Mouse (Mus musculus) CH12.LX (cell line): ENCODE data around the gene Trio. TPM values are rescaled to one million over a fixed set of nuclear protein-coding genes. Genes with fewer than 3 reads are reported as not detected.

Experiments
- DNase-seq: peaks from one replicate; pipeline ENCODE4 v3.0.0-alpha.2; 2013; ENCODE audit errors: extremely low read depth
- H3K27ac ChIP-seq: 2 replicates; pipeline ENCODE4 v1.5.1; 2012; ENCODE audit warnings: low read depth, mild to moderate bottlenecking, control low read depth, moderate library complexity; ENCODE audit not compliant: insufficient read depth
- H3K27me3 ChIP-seq: replicated peaks from 2 replicates; pipeline ENCODE3; 2012; ENCODE audit warnings: inconsistent platforms
- H3K36me3 ChIP-seq, 2 experiments: replicated peaks in 1 of 2; 2 replicates each; pipeline versions ENCODE3 to v1.6.1; 2012; ENCODE audit warnings: inconsistent platforms in 1 of 2, low read length in 1 of 2, mild to moderate bottlenecking in 1 of 2, mixed read lengths in 1 of 2, moderate library complexity in 1 of 2; ENCODE audit not compliant: control insufficient read depth in 1 of 2, insufficient read depth in 1 of 2
- H3K4me1 ChIP-seq, 2 experiments: 2 replicates each; pipeline ENCODE4 v1.6.1; 2012; ENCODE audit warnings: inconsistent platforms in 1 of 2, moderate library complexity in 1 of 2; ENCODE audit not compliant: insufficient read depth in 2 of 2, control insufficient read depth in 1 of 2
- H3K4me2 ChIP-seq: 2 replicates; pipeline ENCODE4 v1.6.1; 2012; ENCODE audit warnings: low read depth, mild to moderate bottlenecking, control low read depth; ENCODE audit not compliant: poor library complexity, insufficient read depth, severe bottlenecking
- H3K4me3 ChIP-seq, 3 experiments: fragments of 150-350 bp in 1 of 3; sonication (generic) in 1 of 3; replicated peaks in 1 of 3; 2 replicates each; pipeline versions ENCODE3 to v1.5.1; 2011 to 2012; ENCODE audit warnings: low read depth in 2 of 3, low read length in 2 of 3, mild to moderate bottlenecking in 2 of 3, moderate library complexity in 2 of 3, control low read depth in 1 of 3, improper control_type of control experiment in 1 of 3, inconsistent platforms in 1 of 3, mixed read lengths in 1 of 3; ENCODE audit not compliant: poor library complexity in 1 of 3
- H3K79me2 ChIP-seq: replicated peaks from 2 replicates; pipeline ENCODE4 v1.6.1; 2012; ENCODE audit warnings: mild to moderate bottlenecking, moderate library complexity; ENCODE audit not compliant: control insufficient read depth, poor library complexity, insufficient read depth, severe bottlenecking; ENCODE audit errors: extremely low read depth
- H3K9ac ChIP-seq: 2 replicates; pipeline ENCODE4 v1.6.1; 2012; ENCODE audit warnings: low read depth, mild to moderate bottlenecking, control low read depth, moderate library complexity; ENCODE audit not compliant: insufficient read depth
- H3K9me3 ChIP-seq: replicated peaks from 2 replicates; pipeline ENCODE3; 2012; ENCODE audit warnings: low read length, inconsistent platforms, mixed read lengths
- BHLHE40 ChIP-seq: IDR thresholded peaks from 2 replicates; pipeline ENCODE4 v1.6.1; 2011; ENCODE audit warnings: mild to moderate bottlenecking, low read depth, low read length, improper control_type of control experiment
- CHD1 ChIP-seq: IDR thresholded peaks from 2 replicates; pipeline ENCODE4 v1.6.1; 2012; ENCODE audit warnings: low read depth, low read length, improper control_type of control experiment, inconsistent platforms
- CHD2 ChIP-seq: IDR thresholded peaks from 2 replicates; pipeline ENCODE4 v1.6.1; 2011; ENCODE audit warnings: low read length, improper control_type of control experiment
- CTCF ChIP-seq, 2 experiments: IDR thresholded peaks in 1 of 2; conservative IDR thresholded peaks in 1 of 2; 2 replicates each; pipeline ENCODE4 v1.5.1; 2011 to 2012; ENCODE audit warnings: low read depth in 2 of 2, low read length in 2 of 2, improper control_type of control experiment in 1 of 2, inconsistent platforms in 1 of 2, mild to moderate bottlenecking in 1 of 2, moderate library complexity in 1 of 2
- E2F4 ChIP-seq: IDR thresholded peaks from 2 replicates; pipeline ENCODE4 v1.6.1; 2011; ENCODE audit warnings: low read depth, low read length, improper control_type of control experiment; ENCODE audit not compliant: insufficient replicate concordance
- ELF1 ChIP-seq: IDR thresholded peaks from 2 replicates; pipeline ENCODE4 v1.6.1; 2014; ENCODE audit warnings: low read depth, mild to moderate bottlenecking, inconsistent platforms, low read length, improper control_type of control experiment
- EP300 ChIP-seq: IDR thresholded peaks from 2 replicates; pipeline ENCODE4 v1.6.1; 2011; ENCODE audit warnings: low read length, improper control_type of control experiment
- ETS1 ChIP-seq: conservative IDR thresholded peaks from 2 replicates; pipeline ENCODE4 v1.6.1; 2012; ENCODE audit warnings: low read depth, mild to moderate bottlenecking, inconsistent platforms, low read length, improper control_type of control experiment, moderate library complexity
- GABPA ChIP-seq: IDR thresholded peaks from 2 replicates; pipeline ENCODE4 v1.6.1; 2012; ENCODE audit warnings: low read depth, low read length, improper control_type of control experiment, inconsistent platforms; ENCODE audit not compliant: insufficient replicate concordance
- HCFC1 ChIP-seq: IDR thresholded peaks from 2 replicates; pipeline ENCODE4 v1.6.1; 2012; ENCODE audit warnings: low read depth, mild to moderate bottlenecking, inconsistent platforms, low read length, improper control_type of control experiment
- IRF4 ChIP-seq: IDR thresholded peaks from 2 replicates; pipeline ENCODE4 v1.6.1; 2014; ENCODE audit warnings: low read depth, mild to moderate bottlenecking, inconsistent platforms, low read length, improper control_type of control experiment
- JUN ChIP-seq: IDR thresholded peaks from 2 replicates; pipeline ENCODE4 v1.6.1; 2011; ENCODE audit warnings: low read depth, mild to moderate bottlenecking, low read length, improper control_type of control experiment, moderate library complexity; ENCODE audit not compliant: insufficient read depth
- JUND ChIP-seq: conservative IDR thresholded peaks from 2 replicates; pipeline ENCODE4 v1.6.1; 2011; ENCODE audit warnings: low read depth, low read length, improper control_type of control experiment
- KAT2A ChIP-seq: IDR thresholded peaks from 2 replicates; pipeline ENCODE4 v1.6.1; 2012; ENCODE audit warnings: low read length, improper control_type of control experiment, inconsistent platforms; ENCODE audit not compliant: insufficient replicate concordance
- MAFK ChIP-seq: IDR thresholded peaks from 2 replicates; pipeline ENCODE4 v1.6.1; 2011; ENCODE audit warnings: low read length, improper control_type of control experiment; ENCODE audit not compliant: insufficient replicate concordance
- MAX ChIP-seq: IDR thresholded peaks from 2 replicates; pipeline ENCODE4 v1.6.1; 2011; ENCODE audit warnings: low read length, improper control_type of control experiment
- MAZ ChIP-seq: IDR thresholded peaks from 2 replicates; pipeline ENCODE4 v1.6.1; 2012; ENCODE audit warnings: low read depth, mild to moderate bottlenecking, inconsistent platforms, low read length, improper control_type of control experiment, moderate library complexity
- MEF2A ChIP-seq: IDR thresholded peaks from 2 replicates; pipeline ENCODE4 v1.6.1; 2014; ENCODE audit warnings: low read depth, mild to moderate bottlenecking, inconsistent platforms, low read length, improper control_type of control experiment, borderline replicate concordance
- MXI1 ChIP-seq: IDR thresholded peaks from 2 replicates; pipeline ENCODE4 v1.6.1; 2011; ENCODE audit warnings: mild to moderate bottlenecking, low read depth, low read length, improper control_type of control experiment
- MYC ChIP-seq: IDR thresholded peaks from 2 replicates; pipeline ENCODE4 v1.6.1; 2011; ENCODE audit warnings: low read depth, mild to moderate bottlenecking, improper control_type of control experiment, low read length
- NELFE ChIP-seq: IDR thresholded peaks from 2 replicates; pipeline ENCODE4 v1.6.1; 2011; ENCODE audit warnings: low read depth, low read length, improper control_type of control experiment
- NRF1 ChIP-seq: IDR thresholded peaks from 2 replicates; pipeline ENCODE4 v1.6.1; 2014; ENCODE audit warnings: low read depth, mild to moderate bottlenecking, inconsistent platforms, low read length, improper control_type of control experiment, moderate library complexity
- PAX5 ChIP-seq: IDR thresholded peaks from 2 replicates; pipeline ENCODE4 v1.6.1; 2012; ENCODE audit warnings: low read length, inconsistent platforms, mixed read lengths
- POLR2A ChIP-seq: IDR thresholded peaks from 2 replicates; pipeline ENCODE4 v1.6.1; 2011; ENCODE audit warnings: low read depth, mild to moderate bottlenecking, improper control_type of control experiment, low read length
- POLR2AphosphoS2 ChIP-seq: IDR thresholded peaks from 2 replicates; pipeline ENCODE4 v1.6.1; 2011; ENCODE audit warnings: low read depth, low read length, improper control_type of control experiment
- RAD21 ChIP-seq: IDR thresholded peaks from 2 replicates; pipeline ENCODE4 v1.6.1; 2011; ENCODE audit warnings: low read depth, mild to moderate bottlenecking, low read length, improper control_type of control experiment, moderate library complexity
- RCOR1 ChIP-seq: conservative IDR thresholded peaks from 2 replicates; pipeline ENCODE4 v1.6.1; 2012; ENCODE audit warnings: low read depth, mild to moderate bottlenecking, inconsistent platforms, low read length, improper control_type of control experiment
- SIN3A ChIP-seq: IDR thresholded peaks from 2 replicates; pipeline ENCODE4 v1.6.1; 2012; ENCODE audit warnings: low read length, improper control_type of control experiment, inconsistent platforms
- SMC3 ChIP-seq: IDR thresholded peaks from 2 replicates; pipeline ENCODE4 v1.6.1; 2011; ENCODE audit warnings: low read depth, low read length, improper control_type of control experiment
- TBP ChIP-seq: conservative IDR thresholded peaks from 2 replicates; pipeline ENCODE4 v1.6.1; 2011; ENCODE audit warnings: low read depth, low read length, improper control_type of control experiment
- TCF12 ChIP-seq: IDR thresholded peaks from 2 replicates; pipeline ENCODE4 v1.6.1; 2014; ENCODE audit warnings: low read depth, mild to moderate bottlenecking, inconsistent platforms, low read length, improper control_type of control experiment
- UBTF ChIP-seq: IDR thresholded peaks from 2 replicates; pipeline ENCODE4 v1.6.1; 2012; ENCODE audit warnings: low read depth, mild to moderate bottlenecking, inconsistent platforms, low read length, improper control_type of control experiment, moderate library complexity
- USF1 ChIP-seq: IDR thresholded peaks from 2 replicates; pipeline ENCODE4 v1.6.1; 2014; ENCODE audit warnings: low read depth, mild to moderate bottlenecking, inconsistent platforms, low read length, improper control_type of control experiment
- USF2 ChIP-seq: conservative IDR thresholded peaks from 2 replicates; pipeline ENCODE4 v1.6.1; 2011; ENCODE audit warnings: low read depth, low read length, improper control_type of control experiment
- ZC3H11A ChIP-seq: IDR thresholded peaks from 2 replicates; pipeline ENCODE4 v1.6.1; 2012; ENCODE audit warnings: low read depth, mild to moderate bottlenecking, inconsistent platforms, low read length, improper control_type of control experiment
- ZKSCAN1 ChIP-seq: IDR thresholded peaks from 2 replicates; pipeline ENCODE4 v1.6.1; 2012; ENCODE audit warnings: low read depth, inconsistent platforms, low read length, improper control_type of control experiment, borderline replicate concordance
- ZMIZ1 ChIP-seq: IDR thresholded peaks from 2 replicates; pipeline ENCODE4 v1.6.1; 2012; ENCODE audit warnings: low read depth, mild to moderate bottlenecking, inconsistent platforms, low read length, improper control_type of control experiment
- ZNF384 ChIP-seq: IDR thresholded peaks from 2 replicates; pipeline ENCODE4 v1.6.1; 2012; ENCODE audit warnings: low read depth, low read length, improper control_type of control experiment, inconsistent platforms
- dilution Hi-C: fragments of 300-500 bp; cut with MboI; formaldehyde crosslinking; loops from 2 replicates; pipeline ENCODE4 v1.14.3; 2020; ENCODE audit warnings: low sequenced_read_pairs; ENCODE audit not compliant: extremely low pct_unique_long_range_greater_than_20kb, extremely low pct_ligation_motif_present
- in situ Hi-C: fragments of 300-500 bp; cut with MboI; formaldehyde crosslinking; loops from 3 replicates; pipeline ENCODE4 v1.14.3; 2019; ENCODE audit warnings: low sequenced_read_pairs, low pct_ligation_motif_present, low pct_unique_long_range_greater_than_20kb, mixed read lengths
- polyA plus RNA-seq: library from polyadenylated mRNA; unstranded; fragments of >175 nt; gene quantifications from 2 replicates; pipeline ENCODE4 v1.2.1, GENCODE M21; 2012; ENCODE audit warnings: low read depth; ENCODE audit not compliant: insufficient read length
- total RNA-seq, 2 experiments: library from RNA; depleted of rRNA; stranded (reverse); fragments of 300-350 nt in 1 of 2; fragments of >200 nt in 1 of 2; gene quantifications; 2 replicates each; pipeline ENCODE4 v1.2.3; 2012 to 2014

Trio gene
- total and polyA plus RNA-seq, 3 experiments = 3.9 to 17.5 (median 4.3) TPM

GRCm38 (mm10) chr15:27926450-27926849 lies 99.2 kb downstream of the Trio start:
- Histone ChIP-seq H3K36me3 (no peaks in the 10 kb centered on the region), H3K4me2 (peak overlapping the region; percentile 54), H3K9ac (no peak overlapping the region), H3K4me3 (no peak overlapping the region), H3K27me3 (no peaks in the 10 kb centered on the region), H3K4me1 (peaks cover 13 to 56% of the 10 kb centered on the region in 2 experiments), H3K9me3 (no peaks in the 10 kb centered on the region), H3K27ac (peak overlapping the region; percentile 53; the same call in 1 of the 2 replicates), H3K79me2 (no peaks in the 10 kb centered on the region)
- in situ Hi-C loops = no loop called here
- TF ChIP-seq MAX (no peak), NRF1 (no peak), MXI1 (no peak), SIN3A (no peak), SMC3 (no peak), BHLHE40 (peak; percentile 48), ZNF384 (no peak), IRF4 (no peak), JUND (no peak), CHD2 (no peak), CHD1 (no peak), ZKSCAN1 (no peak), PAX5 (no peak), RCOR1 (no peak), ZC3H11A (no peak), MAFK (peak; percentile 55; the same call in 1 of the 2 replicates), USF2 (no peak), TBP (no peak), ZMIZ1 (no peak), ELF1 (no peak), EP300 (peak; percentile 53), MYC (no peak), ETS1 (no peak), KAT2A (no peak), GABPA (no peak), CTCF (conservative IDR thresholded peaks at IDR 0.05 in 1 of 2, IDR thresholded peaks at IDR 0.05 in 1 of 2; ENCODE audit: low read depth in 2 of 2, low read length in 2 of 2) (no peak), TCF12 (0 out of 2 replicates have a peak, but pooled peaks have one; percentile 32), USF1 (no peak), POLR2AphosphoS2 (no peak), MAZ (no peak), E2F4 (no peak), UBTF (no peak), MEF2A (peak; percentile 44; the same call in 1 of the 2 replicates), NELFE (no peak), HCFC1 (no peak), RAD21 (no peak), JUN (no peak), POLR2A (no peak)
- DNase-seq = peak; percentile 87
- dilution Hi-C loops = no loop called here
